Mouse (Mus musculus): ENCODE results near the gene Nlrc5. TPM values are rescaled to one million over a fixed set of nuclear protein-coding genes. Genes with fewer than 3 reads are reported as not detected.
"Not testable (repeated sequence)": the region's sequence is repeated elsewhere in the genome, so short reads cannot be mapped to it uniquely, and the experiment has no call there.

Gene Nlrc5
- 17.1 and 23.3 TPM in 2 replicates for polyA plus RNA-seq (2012; rRNA removed)

DNA sequence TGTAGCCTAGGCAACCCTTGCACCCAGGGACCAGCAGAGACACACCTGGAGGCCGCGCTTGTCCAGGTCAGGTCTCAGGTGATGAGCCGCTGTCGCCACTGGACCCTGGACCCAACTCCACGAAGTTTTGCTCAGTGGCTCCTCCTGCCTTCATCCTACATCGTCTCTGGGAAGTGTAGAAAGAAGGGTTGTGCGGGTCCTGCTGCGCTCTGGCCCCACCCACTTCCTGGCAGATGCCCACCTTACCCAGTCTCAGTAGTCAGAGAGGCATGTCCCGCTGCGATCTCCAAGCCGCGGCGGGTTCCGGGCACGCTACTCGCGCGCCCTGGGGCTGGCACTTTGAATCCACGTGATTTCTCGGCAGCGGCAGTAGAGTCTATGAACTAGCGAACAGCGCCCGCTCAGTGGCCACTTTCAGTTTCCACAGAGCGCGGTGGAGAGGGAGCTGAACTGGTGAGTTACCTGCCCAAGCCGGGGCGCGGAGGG is at the start of gene Nlrc5:
Gene Nlrc5, plus strand, starts transcription at position 376 of the 486 bp plus-strand sequence.
- DNase-seq (ENCODE audit: low spot score) = peak; percentile 55

GRCm38 (mm10) chr8:94385506-94386213 is 48.5 kb upstream of the Nlrc5 start:
- DNase-seq (ENCODE audit: low spot score) = no peak

- DNase-seq (ENCODE audit: low spot score) = peak; percentile 98
These were observed 47.7 kb upstream of the Nlrc5 start, which contains the start of gene Herpud1 for GRCm38 (mm10) chr8:94386214-94387026. Gene Herpud1, plus strand, starts transcription at chr8:94386438.

GRCm38 (mm10) chr8:94387027-94387684 is 47.0 kb upstream of the Nlrc5 start:
- peak; percentile 70 for DNase-seq (ENCODE audit: low spot score)

GRCm38 (mm10) chr8:94387785-94388184 is 46.4 kb upstream of the Nlrc5 start:
- no peak for DNase-seq (ENCODE audit: low spot score)

- no peak for DNase-seq (ENCODE audit: low spot score)
These were observed 44.6 kb upstream of the Nlrc5 start for GRCm38 (mm10) chr8:94389531-94389930.

GRCm38 (mm10) chr8:94390429-94390828 is 43.7 kb upstream of the Nlrc5 start:
- no peak for DNase-seq (ENCODE audit: low spot score)

GRCm38 (mm10) chr8:94390910-94391309 is 43.2 kb upstream of the Nlrc5 start:
- DNase-seq (ENCODE audit: low spot score) = no peak

DNA sequence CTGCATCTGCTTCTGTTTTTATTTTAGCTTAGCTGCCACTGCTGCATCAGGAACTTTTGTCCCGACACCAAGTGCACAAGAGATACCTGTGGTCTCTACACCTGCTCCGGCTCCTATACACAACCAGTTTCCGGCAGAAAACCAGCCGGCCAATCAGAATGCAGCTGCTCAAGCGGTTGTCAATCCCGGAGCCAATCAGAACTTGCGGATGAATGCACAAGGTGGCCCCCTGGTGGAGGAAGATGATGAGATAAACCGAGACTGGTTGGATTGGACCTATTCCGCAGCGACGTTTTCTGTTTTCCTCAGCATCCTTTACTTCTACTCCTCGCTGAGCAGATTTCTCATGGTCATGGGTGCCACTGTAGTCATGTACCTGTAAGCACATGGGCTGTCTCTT is 42.0 kb upstream of the Nlrc5 start:
- DNase-seq (ENCODE audit: low spot score) = no peak

- no peak for DNase-seq (ENCODE audit: low spot score)
These were observed 41.5 kb upstream of the Nlrc5 start for GRCm38 (mm10) chr8:94392648-94393047.

GRCm38 (mm10) chr8:94395851-94396540 is 38.2 kb upstream of the Nlrc5 start:
- no peak for DNase-seq (ENCODE audit: low spot score)

GRCm38 (mm10) chr8:94396964-94397657 is 37.0 kb upstream of the Nlrc5 start:
- DNase-seq (ENCODE audit: low spot score) = no peak

- DNase-seq (ENCODE audit: low spot score) = no peak
These were observed 35.6 kb upstream of the Nlrc5 start for GRCm38 (mm10) chr8:94398587-94398986.

DNA sequence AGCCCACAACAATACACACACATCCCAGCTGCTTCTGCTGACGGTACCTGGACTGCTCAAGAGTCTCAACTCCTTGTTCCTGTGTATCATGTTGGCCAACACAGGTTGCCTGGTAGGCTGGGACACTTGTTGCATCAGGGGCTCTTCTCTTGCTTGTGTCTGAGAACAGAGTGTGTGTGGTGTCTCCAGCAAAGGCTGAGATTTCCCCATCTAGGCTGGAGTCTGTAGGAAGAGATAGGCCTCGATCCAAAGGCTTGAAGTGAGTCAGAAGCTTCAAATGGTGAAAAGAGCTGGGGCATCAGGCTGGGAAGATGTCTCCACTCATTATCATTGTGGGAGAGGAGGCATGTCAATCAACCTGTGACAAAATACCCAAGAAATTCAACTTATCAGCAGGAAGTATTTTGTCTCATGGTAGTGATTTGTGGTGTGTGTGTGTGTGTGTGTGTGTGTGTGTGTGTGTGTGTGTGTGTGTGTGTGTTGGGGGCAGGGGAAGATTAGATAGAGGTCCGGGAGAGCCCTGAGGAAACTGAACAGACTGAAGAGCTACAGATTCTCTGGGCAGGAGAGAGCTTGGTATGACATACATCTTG is 34.7 kb upstream of the Nlrc5 start:
- no peak for DNase-seq (ENCODE audit: low spot score)

DNA sequence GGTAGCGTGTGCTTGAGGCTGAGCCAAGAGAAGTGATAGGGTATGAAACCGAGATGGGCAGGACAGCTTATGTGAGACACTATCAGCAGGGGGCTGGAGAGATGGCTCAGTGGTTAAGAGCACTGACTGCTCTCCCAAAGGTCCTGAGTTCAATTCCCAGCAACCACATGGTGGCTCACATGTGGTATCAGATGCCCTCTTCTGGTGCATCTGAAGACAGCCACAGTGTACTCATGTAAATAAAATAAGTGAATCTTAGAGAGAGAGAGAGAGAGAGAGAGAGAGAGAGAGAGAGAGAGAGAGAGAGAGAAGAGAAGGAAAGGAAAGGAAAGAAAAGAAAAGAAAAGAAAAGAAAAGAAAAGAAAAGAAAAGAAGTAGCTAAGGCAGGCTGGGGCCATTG is 34.2 kb upstream of the Nlrc5 start:
- DNase-seq (ENCODE audit: low spot score) = not testable (repeated sequence)

- no peak for DNase-seq (ENCODE audit: low spot score)
These were observed 25.6 kb upstream of the Nlrc5 start for GRCm38 (mm10) chr8:94408443-94409080.

DNA sequence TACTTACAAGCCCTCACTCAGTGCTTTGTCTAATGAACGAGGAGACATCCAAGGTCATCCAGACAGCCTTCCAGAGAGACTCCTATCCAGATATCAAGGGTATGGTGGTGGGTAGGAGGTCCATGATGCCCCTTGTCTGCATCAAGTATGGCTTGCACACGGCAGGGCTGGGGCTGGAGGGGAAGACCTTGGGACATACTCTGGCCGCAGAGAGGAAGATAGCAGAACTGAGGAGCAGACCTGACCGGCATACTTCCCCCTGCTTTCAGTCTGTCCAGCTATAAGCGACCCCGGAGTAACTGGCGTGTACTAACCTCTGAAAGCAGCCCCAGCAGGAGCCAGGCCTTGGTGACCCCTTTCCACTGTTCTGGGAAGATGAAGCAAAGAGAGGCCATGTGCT is 24.6 kb upstream of the Nlrc5 start:
- DNase-seq (ENCODE audit: low spot score) = no peak

- DNase-seq (ENCODE audit: low spot score) = no peak
These were observed 21.6 kb upstream of the Nlrc5 start for GRCm38 (mm10) chr8:94412518-94412917.

- DNase-seq (ENCODE audit: low spot score) = no peak
These were observed 20.6 kb upstream of the Nlrc5 start for GRCm38 (mm10) chr8:94413509-94413908.

DNA sequence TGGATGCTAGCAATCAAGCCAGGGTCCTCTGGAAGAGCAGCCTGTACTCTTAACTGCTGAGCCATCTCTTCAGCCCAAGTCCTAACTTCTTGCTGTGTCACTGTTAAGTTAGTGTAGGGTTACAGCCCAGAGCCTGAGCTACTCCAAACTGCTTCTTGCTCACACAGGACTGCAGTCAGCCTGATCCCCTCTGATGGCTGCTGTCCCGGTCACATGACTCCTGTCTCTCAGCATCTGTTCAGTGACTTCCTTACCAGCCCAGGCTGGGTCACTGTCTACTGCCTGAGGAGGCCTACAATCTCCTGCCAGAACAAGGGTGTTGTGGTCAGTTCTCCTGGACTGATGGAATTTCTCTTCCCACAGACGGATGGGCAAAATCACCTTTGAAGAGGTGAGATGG is 18.9 kb upstream of the Nlrc5 start:
- no peak for DNase-seq (ENCODE audit: low spot score)
